Comparison of ENCODE assay signal across 8 mouse cellular contexts in the genomic region with DNA sequence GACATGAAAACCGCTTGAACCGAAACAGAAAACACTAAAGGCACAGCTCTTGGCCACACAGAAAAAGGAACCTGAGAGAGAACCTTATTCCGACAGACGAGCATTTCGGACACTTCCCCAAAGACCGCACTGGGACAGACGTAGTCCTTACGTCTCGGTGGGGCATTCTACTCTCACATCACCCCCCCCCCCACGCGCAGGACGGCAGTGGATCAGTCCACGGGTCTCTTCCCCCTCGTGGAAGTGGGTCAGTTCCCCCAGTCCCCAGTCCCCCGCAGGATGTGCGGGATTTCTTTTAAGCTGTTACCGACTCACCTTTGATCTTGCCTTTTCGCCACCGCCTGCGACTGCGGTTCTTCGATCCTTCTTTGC. TPM values are rescaled to one million over a fixed set of nuclear protein-coding genes. Genes with fewer than 3 reads are reported as not detected.
DNase-seq lines count a peak whose midpoint lies in the region; ATAC-seq lines count a peak whose summit lies in the region.

No protein-coding gene starts in this region.

- H3K9me3 ChIP-seq in kidney, embryonic 16.5 days (ENCODE audit: low read length): no peaks in the 10 kb centered on the region
- H3K9me3 ChIP-seq in hindbrain, embryonic 16.5 days (ENCODE audit: control insufficient read depth, low read length): no peaks in the 10 kb centered on the region
- H3K9me3 ChIP-seq in midbrain, embryonic 13.5 days: no peaks in the 10 kb centered on the region

- H3K27ac ChIP-seq in kidney, embryonic 16.5 days (ENCODE audit: low read length): peak overlapping the region; percentile 61; the same call in 1 of the 2 replicates
- peak overlapping the region; percentile 76 for H3K27ac ChIP-seq in hindbrain, embryonic 16.5 days (ENCODE audit: low read depth, low read length)
- peak overlapping the region; percentile 44 for H3K27ac ChIP-seq in midbrain, embryonic 13.5 days

- H3K9ac ChIP-seq in kidney, embryonic 16.5 days (replicated peaks; ENCODE audit: low read length): peak overlapping the region; percentile 76
- peak overlapping the region; percentile 74 for H3K9ac ChIP-seq in hindbrain, embryonic 16.5 days (ENCODE audit: low read depth, low read length)
- peak overlapping the region; percentile 76 for H3K9ac ChIP-seq in midbrain, embryonic 13.5 days (replicated peaks)

- WGBS in kidney, embryonic 16.5 days: 0% methylated on average over 22 of the region's 22 CpGs
- WGBS in hindbrain, embryonic 16.5 days: 1% methylated on average over 22 of the region's 22 CpGs
- under 1% methylated on average over 22 of the region's 22 CpGs for WGBS in midbrain, embryonic 13.5 days

- H3K4me2 ChIP-seq in kidney, embryonic 16.5 days (replicated peaks; ENCODE audit: low read depth, low read length): peak overlapping the region; percentile 88
- H3K4me2 ChIP-seq in hindbrain, embryonic 16.5 days (ENCODE audit: low read length): peak overlapping the region; percentile 61
- peak overlapping the region; percentile 81 for H3K4me2 ChIP-seq in midbrain, embryonic 13.5 days (replicated peaks)

- H3K36me3 ChIP-seq in kidney, embryonic 16.5 days (ENCODE audit: insufficient read depth, low read length): no peaks in the 10 kb centered on the region
- H3K36me3 ChIP-seq in hindbrain, embryonic 16.5 days (ENCODE audit: control insufficient read depth, insufficient read depth, low read length): no peaks in the 10 kb centered on the region
- no peaks in the 10 kb centered on the region for H3K36me3 ChIP-seq in midbrain, embryonic 13.5 days

- no peak for DNase-seq in kidney, postnatal 25 days
- peak; percentile 72 for DNase-seq in brain, adult 2 months (ENCODE audit: low read depth, low spot score)
- DNase-seq in cerebellum, postnatal 36 days: no peak
- DNase-seq in frontal cortex, postnatal 14 days (ENCODE audit: low spot score in 2 of 2): no peak
- DNase-seq in left cerebral cortex, adult 9 months (ENCODE audit: low spot score in 2 of 2): no peak

- no peaks in the 10 kb centered on the region for H3K27me3 ChIP-seq in kidney, embryonic 16.5 days (ENCODE audit: insufficient read depth, low read length)
- H3K27me3 ChIP-seq in hindbrain, embryonic 16.5 days (replicated peaks; ENCODE audit: control insufficient read depth, insufficient read depth, low read length): no peaks in the 10 kb centered on the region
- peaks cover 5% of the 10 kb centered on the region for H3K27me3 ChIP-seq in midbrain, embryonic 13.5 days

- H3K4me1 ChIP-seq in kidney, embryonic 16.5 days (ENCODE audit: insufficient read depth, low read length): peaks cover 37% of the 10 kb centered on the region
- H3K4me1 ChIP-seq in hindbrain, embryonic 16.5 days (ENCODE audit: control insufficient read depth, insufficient read depth, low read depth, low read length): peaks cover 28% of the 10 kb centered on the region
- H3K4me1 ChIP-seq in midbrain, embryonic 13.5 days (replicated peaks): peaks cover 43% of the 10 kb centered on the region

- peak overlapping the region; percentile 74 for H3K4me3 ChIP-seq in kidney, embryonic 16.5 days (ENCODE audit: low read length)
- peak overlapping the region; percentile 73 for H3K4me3 ChIP-seq in hindbrain, embryonic 16.5 days (ENCODE audit: low read length)
- H3K4me3 ChIP-seq in midbrain, embryonic 13.5 days (replicated peaks): peak overlapping the region; percentile 63

- peak; percentile 36 for ATAC-seq in kidney, embryonic 16.5 days (ENCODE audit: low FRiP score, low TSS enrichment)
- ATAC-seq in hindbrain, embryonic 16.5 days: peak; percentile 64
- peak; percentile 72 for ATAC-seq in midbrain, embryonic 13.5 days

RNA-seq across cellular contexts. Expression of a gene that starts 3.3 kb away (rescaled TPM):
- 11.2 and 11.9 TPM in 2 replicates for polyA plus RNA-seq in kidney, embryonic 16.5 days (2015; fragmentation: Nextera tagmentation; extraction: Ambion mirVana)
- 12.4 TPM in 2 replicates for polyA plus RNA-seq in hindbrain, embryonic 16.5 days (2015; fragmentation: Nextera tagmentation; extraction: Ambion mirVana)
- polyA plus RNA-seq in midbrain, embryonic 13.5 days (2015; fragmentation: Nextera tagmentation; extraction: Ambion mirVana): 8.4 and 9.9 TPM in 2 replicates

RNA-seq across cellular contexts. Expression of a gene that starts 17.5 kb away (rescaled TPM):
- 0.65 and 1.0 TPM in 2 replicates for polyA plus RNA-seq in kidney, embryonic 16.5 days (2015; fragmentation: Nextera tagmentation; extraction: Ambion mirVana)
- 0.65 and 1.1 TPM in 2 replicates for polyA plus RNA-seq in hindbrain, embryonic 16.5 days (2015; fragmentation: Nextera tagmentation; extraction: Ambion mirVana)
- polyA plus RNA-seq in midbrain, embryonic 13.5 days (2015; fragmentation: Nextera tagmentation; extraction: Ambion mirVana): 0.51 and 0.73 TPM in 2 replicates

RNA-seq across cellular contexts. Expression of a gene that starts 25.6 kb away (rescaled TPM):
- 1.4 TPM in 1 of 2 replicates, not detected in the other for polyA plus RNA-seq in kidney, embryonic 16.5 days (2015; fragmentation: Nextera tagmentation; extraction: Ambion mirVana)
- polyA plus RNA-seq in hindbrain, embryonic 16.5 days (2015; fragmentation: Nextera tagmentation; extraction: Ambion mirVana): 0.54 and 0.90 TPM in 2 replicates
- polyA plus RNA-seq in midbrain, embryonic 13.5 days (2015; fragmentation: Nextera tagmentation; extraction: Ambion mirVana): 0.32 TPM in 1 of 2 replicates, not detected in the other
